Mouse (Mus musculus) cerebellum, adult 9-11 months (tissue): Measurements from ENCODE around the gene Btrc.

ENCODE experiments used
- DNase-seq: peaks from one replicate; pipeline ENCODE4 v3.0.0; 2022

The Btrc gene

GRCm38 (mm10) chr19:45430971-45431633 is 67.6 kb downstream of the Btrc start:
- DNase-seq = no peak

- peak; percentile 63 for DNase-seq
These were observed 68.8 kb downstream of the Btrc start for GRCm38 (mm10) chr19:45432351-45432750.

- peak; percentile 69 for DNase-seq
These were observed 72.5 kb downstream of the Btrc start for GRCm38 (mm10) chr19:45436019-45436418.

GRCm38 (mm10) chr19:45437175-45437574 is 73.6 kb downstream of the Btrc start:
- no peak for DNase-seq

GRCm38 (mm10) chr19:45438191-45438590 is 74.7 kb downstream of the Btrc start:
- no peak for DNase-seq

- DNase-seq = no peak
These were observed 75.7 kb downstream of the Btrc start for GRCm38 (mm10) chr19:45438928-45439846.

- DNase-seq = no peak
These were observed 77.1 kb downstream of the Btrc start for GRCm38 (mm10) chr19:45440554-45441175.

- DNase-seq = no peak
These were observed 78.2 kb downstream of the Btrc start for GRCm38 (mm10) chr19:45441717-45442116.

- no peak for DNase-seq
These were observed 81.9 kb downstream of the Btrc start for GRCm38 (mm10) chr19:45445253-45445933.

- no peak for DNase-seq
These were observed 83.1 kb downstream of the Btrc start for GRCm38 (mm10) chr19:45446631-45447030.

GRCm38 (mm10) chr19:45447222-45447621 is 83.7 kb downstream of the Btrc start:
- DNase-seq = no peak

GRCm38 (mm10) chr19:45447886-45448285 is 84.4 kb downstream of the Btrc start:
- DNase-seq = no peak

GRCm38 (mm10) chr19:45454391-45454790 is 90.9 kb downstream of the Btrc start:
- no peak for DNase-seq

- DNase-seq = no peak
These were observed 93.4 kb downstream of the Btrc start for GRCm38 (mm10) chr19:45456896-45457295.

GRCm38 (mm10) chr19:45458702-45459101 is 95.2 kb downstream of the Btrc start:
- DNase-seq = no peak

- DNase-seq = no peak
These were observed 96.6 kb downstream of the Btrc start for GRCm38 (mm10) chr19:45459931-45460665.

GRCm38 (mm10) chr19:45460749-45461736 is 97.5 kb downstream of the Btrc start:
- DNase-seq = no peak

- no peak for DNase-seq
These were observed 106.2 kb downstream of the Btrc start for GRCm38 (mm10) chr19:45469760-45470159.

- DNase-seq = peak; percentile 56
These were observed 109.4 kb downstream of the Btrc start for GRCm38 (mm10) chr19:45472691-45473520.

- DNase-seq = no peak
These were observed 111.2 kb downstream of the Btrc start for GRCm38 (mm10) chr19:45474686-45475085.
